Mouse (Mus musculus) intestine, embryonic 14.5 days (tissue): Measurements from ENCODE around the gene Sinhcaf. TPM values are rescaled to one million over a fixed set of nuclear protein-coding genes. Genes with fewer than 3 reads are reported as not detected.

ENCODE experiments used
- polyA plus RNA-seq: library from polyadenylated mRNA; unstranded; fragments of >200 nt; fragmentation: Nextera tagmentation; extraction: Ambion mirVana; gene quantifications from 2 replicates; pipeline ENCODE4 v1.2.1, GENCODE M21; 2014

The Sinhcaf gene
- polyA plus RNA-seq, 1 experiment from 2014 or later: 131 TPM

Other genes with a start within 250 kb of the Sinhcaf start
- 23.2 and 24.5 TPM in 2 replicates for gene Ipo8, start 115.0 kb downstream of the Sinhcaf start, polyA plus RNA-seq
- 11.4 and 13.7 TPM in 2 replicates for gene Caprin2, start 50.2 kb downstream of the Sinhcaf start, polyA plus RNA-seq
- gene Dennd5b, start 155.2 kb upstream of the Sinhcaf start, polyA plus RNA-seq: 13.2 TPM in 2 replicates
- gene Gm10203, start 183.7 kb upstream of the Sinhcaf start, polyA plus RNA-seq: not detected in 2 replicates
- gene Etfbkmt, start 193.4 kb upstream of the Sinhcaf start, polyA plus RNA-seq: 15.7 and 18.4 TPM in 2 replicates
- gene Amn1, start 242.2 kb upstream of the Sinhcaf start, polyA plus RNA-seq: 26.7 and 29.8 TPM in 2 replicates